Mouse (Mus musculus): ENCODE data around the gene Gm5460. TPM values are rescaled to one million over a fixed set of nuclear protein-coding genes. Genes with fewer than 3 reads are reported as not detected.

Gene Gm5460
- polyA plus RNA-seq, 1 experiment from 2014 or later = not detected

- Histone ChIP-seq H3K27me3 (replicated peaks; ENCODE audit: insufficient read depth, low read length) (no peaks in the 10 kb centered on the region), H3K36me3 (ENCODE audit: insufficient read depth, low read length) (no peaks in the 10 kb centered on the region), H3K27ac (ENCODE audit: low read length) (no peak within 1 kb of the TSS), H3K9me3 (ENCODE audit: low read length) (no peaks in the 10 kb centered on the region), H3K4me2 (replicated peaks; ENCODE audit: low read depth, low read length) (no peak within 1 kb of the TSS), H3K4me1 (ENCODE audit: insufficient read depth, low read depth, low read length) (no peaks in the 10 kb centered on the region), H3K9ac (replicated peaks; ENCODE audit: low read depth) (no peak within 1 kb of the TSS), H3K4me3 (ENCODE audit: low read depth, low read length) (no peak within 1 kb of the TSS)
- no peak for TF ChIP-seq EP300 (IDR thresholded peaks at IDR 0.05)
- DNase-seq (ENCODE audit: low spot score) = no peak
- WGBS = 89% methylated on average over 6 of the region's 6 CpGs
- ATAC-seq = no peak
Measured at GRCm38 (mm10) chr14:34052516-34052915, 36.0 kb downstream of the Gm5460 start, which contains the start of gene Antxrl. Gene Antxrl, plus strand, starts transcription at chr14:34052707.

DNA sequence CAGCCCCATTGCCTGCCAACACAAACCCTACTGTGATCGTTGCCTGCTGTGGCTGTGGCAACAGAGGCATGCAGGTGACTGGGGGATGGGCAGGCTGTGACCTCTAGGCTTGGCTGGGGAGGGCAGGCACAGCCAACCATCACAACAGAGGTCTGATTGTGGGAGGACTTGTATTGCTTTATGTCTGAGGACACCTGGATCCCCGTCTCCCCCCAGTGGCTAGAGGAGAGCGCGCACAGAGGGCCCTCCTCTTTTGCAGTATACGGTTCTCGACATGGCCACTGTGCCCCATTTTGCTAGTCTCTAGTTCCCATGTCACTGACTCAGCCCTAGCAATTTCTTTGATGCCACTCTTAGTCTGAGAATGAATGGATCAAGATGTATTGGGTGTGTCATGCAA lies 55.1 kb downstream of the Gm5460 start:
- no peaks in the 10 kb centered on the region for H3K36me3 ChIP-seq (ENCODE audit: insufficient read depth, low read length)
- H3K4me1 ChIP-seq (ENCODE audit: insufficient read depth, low read depth, low read length) = no peaks in the 10 kb centered on the region
- 64% methylated on average over 6 of the region's 6 CpGs for WGBS
- DNase-seq (ENCODE audit: low spot score) (no peak), ATAC-seq (no peak)
- no peak overlapping the region for H3K4me3 ChIP-seq (ENCODE audit: low read depth, low read length)
- no peaks in the 10 kb centered on the region for H3K27me3 ChIP-seq (replicated peaks; ENCODE audit: insufficient read depth, low read length)
- no peaks in the 10 kb centered on the region for H3K9me3 ChIP-seq (ENCODE audit: low read length)
- TF ChIP-seq EP300 (IDR thresholded peaks at IDR 0.05) (no peak), CTCF (IDR thresholded peaks at IDR 0.05) (no peak)
- H3K27ac ChIP-seq (ENCODE audit: low read length) = no peak overlapping the region
- H3K4me2 ChIP-seq (replicated peaks; ENCODE audit: low read depth, low read length) = no peak overlapping the region
- H3K9ac ChIP-seq (replicated peaks; ENCODE audit: low read depth) = no peak overlapping the region

GRCm38 (mm10) chr14:34075346-34075745 lies 58.8 kb downstream of the Gm5460 start:
- H3K9me3 ChIP-seq (ENCODE audit: low read length) = no peaks in the 10 kb centered on the region
- H3K4me1 ChIP-seq (ENCODE audit: insufficient read depth, low read depth, low read length) = no peaks in the 10 kb centered on the region
- H3K4me3 ChIP-seq (ENCODE audit: low read depth, low read length) = no peak overlapping the region
- no peaks in the 10 kb centered on the region for H3K27me3 ChIP-seq (replicated peaks; ENCODE audit: insufficient read depth, low read length)
- no peak overlapping the region for H3K9ac ChIP-seq (replicated peaks; ENCODE audit: low read depth)
- peak; percentile 16 for DNase-seq (ENCODE audit: low spot score)
- no peak overlapping the region for H3K4me2 ChIP-seq (replicated peaks; ENCODE audit: low read depth, low read length)
- no peak overlapping the region for H3K27ac ChIP-seq (ENCODE audit: low read length)
- no peaks in the 10 kb centered on the region for H3K36me3 ChIP-seq (ENCODE audit: insufficient read depth, low read length)
- 28% methylated on average over 4 of the region's 4 CpGs for WGBS
- no peak for TF ChIP-seq EP300 (IDR thresholded peaks at IDR 0.05)
- TF ChIP-seq CTCF (IDR thresholded peaks at IDR 0.05) = no peak
- no peak for ATAC-seq

GRCm38 (mm10) chr14:34077222-34077621 lies 60.7 kb downstream of the Gm5460 start:
- ATAC-seq = no peak
- no peak overlapping the region for H3K9ac ChIP-seq (replicated peaks; ENCODE audit: low read depth)
- no peak overlapping the region for H3K4me3 ChIP-seq (ENCODE audit: low read depth, low read length)
- no peak overlapping the region for H3K27ac ChIP-seq (ENCODE audit: low read length)
- no peak for TF ChIP-seq EP300 (IDR thresholded peaks at IDR 0.05)
- no peaks in the 10 kb centered on the region for H3K36me3 ChIP-seq (ENCODE audit: insufficient read depth, low read length)
- H3K9me3 ChIP-seq (ENCODE audit: low read length) = no peaks in the 10 kb centered on the region
- H3K27me3 ChIP-seq (replicated peaks; ENCODE audit: insufficient read depth, low read length) = no peaks in the 10 kb centered on the region
- H3K4me1 ChIP-seq (ENCODE audit: insufficient read depth, low read depth, low read length) = no peaks in the 10 kb centered on the region
- DNase-seq (ENCODE audit: low spot score) = no peak
- WGBS = 55% methylated on average over 5 of the region's 5 CpGs
- H3K4me2 ChIP-seq (replicated peaks; ENCODE audit: low read depth, low read length) = no peak overlapping the region

DNA sequence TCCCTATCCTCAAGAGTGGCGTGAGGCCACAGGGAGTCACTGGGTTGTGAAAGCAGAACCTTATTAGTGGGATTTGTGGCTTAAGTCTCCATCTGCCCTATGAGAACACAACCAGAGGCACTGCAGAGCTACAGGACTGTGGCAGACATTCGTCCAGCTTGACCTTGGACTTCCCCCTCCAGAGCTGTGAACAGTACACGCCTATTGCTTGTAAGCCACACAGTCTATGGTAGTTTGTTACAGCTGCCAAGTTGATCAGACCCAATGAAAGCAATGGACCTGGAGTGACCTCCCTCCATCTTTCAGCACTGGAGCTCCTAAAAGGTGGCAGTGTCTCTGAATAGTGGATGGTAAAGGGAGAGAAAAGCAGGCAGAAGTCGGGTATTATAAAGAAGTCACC lies 61.7 kb downstream of the Gm5460 start:
- Histone ChIP-seq H3K4me2 (replicated peaks; ENCODE audit: low read depth, low read length) (no peak overlapping the region), H3K4me3 (ENCODE audit: low read depth, low read length) (no peak overlapping the region), H3K27me3 (replicated peaks; ENCODE audit: insufficient read depth, low read length) (no peaks in the 10 kb centered on the region), H3K9ac (replicated peaks; ENCODE audit: low read depth) (no peak overlapping the region), H3K4me1 (ENCODE audit: insufficient read depth, low read depth, low read length) (no peaks in the 10 kb centered on the region), H3K9me3 (ENCODE audit: low read length) (no peaks in the 10 kb centered on the region), H3K27ac (ENCODE audit: low read length) (no peak overlapping the region), H3K36me3 (ENCODE audit: insufficient read depth, low read length) (no peaks in the 10 kb centered on the region)
- no peak for ATAC-seq
- no peak for DNase-seq (ENCODE audit: low spot score)
- TF ChIP-seq EP300 (IDR thresholded peaks at IDR 0.05) (no peak), CTCF (IDR thresholded peaks at IDR 0.05) (no peak)
- 57% methylated on average over 4 of the region's 4 CpGs for WGBS

DNA sequence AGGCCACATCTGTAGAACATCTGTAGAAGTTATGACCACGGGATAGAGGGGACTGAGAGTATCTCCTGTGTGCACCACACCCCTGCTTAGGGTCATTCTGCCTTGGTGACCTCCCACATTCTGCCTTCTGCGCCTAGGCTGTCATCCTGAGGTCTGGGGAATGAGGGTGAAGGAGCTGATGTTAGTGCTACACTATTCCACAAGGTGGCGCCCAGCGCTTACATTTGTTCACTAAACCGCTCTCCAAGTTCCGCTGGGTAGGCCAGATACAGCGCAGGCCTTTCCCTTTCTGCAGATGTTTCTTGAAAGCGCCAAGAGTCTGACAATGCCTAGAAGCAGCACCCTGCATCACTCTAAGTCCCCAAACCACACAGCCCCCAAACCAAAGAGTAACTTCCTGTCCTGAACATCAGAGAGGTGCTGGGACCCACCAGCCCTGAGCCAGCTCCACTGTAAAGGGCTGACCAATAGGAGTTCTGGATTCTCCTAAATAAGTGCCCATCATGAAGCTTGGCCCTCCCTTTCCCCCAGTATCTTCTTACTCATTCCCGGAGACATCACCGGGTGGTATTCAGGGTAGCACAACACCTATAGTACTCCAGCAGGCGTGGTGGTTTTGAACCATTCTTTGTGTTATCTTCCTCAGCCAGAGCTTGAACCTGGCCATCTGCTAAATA lies 63.9 kb downstream of the Gm5460 start:
- Histone ChIP-seq H3K9ac (replicated peaks; ENCODE audit: low read depth) (no peak overlapping the region), H3K27me3 (replicated peaks; ENCODE audit: insufficient read depth, low read length) (no peaks in the 10 kb centered on the region), H3K4me1 (ENCODE audit: insufficient read depth, low read depth, low read length) (no peaks in the 10 kb centered on the region), H3K4me3 (ENCODE audit: low read depth, low read length) (no peak overlapping the region), H3K4me2 (replicated peaks; ENCODE audit: low read depth, low read length) (no peak overlapping the region), H3K9me3 (ENCODE audit: low read length) (no peaks in the 10 kb centered on the region), H3K27ac (ENCODE audit: low read length) (no peak overlapping the region), H3K36me3 (ENCODE audit: insufficient read depth, low read length) (no peaks in the 10 kb centered on the region)
- ATAC-seq (peak; percentile 69), DNase-seq (ENCODE audit: low spot score) (peak; percentile 95)
- 10% methylated on average over 11 of the region's 11 CpGs for WGBS
- TF ChIP-seq CTCF (IDR thresholded peaks at IDR 0.05) (peak; percentile 93), EP300 (IDR thresholded peaks at IDR 0.05) (no peak)

DNA sequence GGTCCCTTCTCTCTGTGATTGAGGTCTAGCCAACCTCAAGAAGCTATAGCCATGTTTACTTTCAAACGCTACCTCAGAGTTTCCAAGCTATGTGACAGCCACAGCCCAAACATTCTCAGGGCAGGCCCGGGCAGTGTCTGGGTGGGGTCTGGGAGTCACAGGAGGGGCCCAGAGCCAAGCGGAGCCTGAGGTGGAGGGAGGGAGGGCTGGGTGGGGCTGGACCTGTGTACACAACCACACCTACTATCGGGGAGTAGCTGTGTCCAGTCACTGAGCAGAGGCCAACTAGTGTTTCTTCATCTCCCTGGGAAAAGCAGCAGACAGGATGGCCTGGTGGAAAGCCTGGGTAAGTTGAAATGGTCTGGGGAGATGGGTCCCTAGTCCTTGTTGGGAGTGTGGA lies 69.2 kb downstream of the Gm5460 start, which contains the start of gene Anxa8:
Gene Anxa8 (plus strand): TSS at position 251 of the 400 bp plus-strand sequence.
- no peak for TF ChIP-seq EP300 (IDR thresholded peaks at IDR 0.05)
- TF ChIP-seq CTCF (IDR thresholded peaks at IDR 0.05) = no peak
- no peak within 1 kb of the TSS for H3K27ac ChIP-seq (ENCODE audit: low read length)
- ATAC-seq (peak; percentile 69), DNase-seq (ENCODE audit: low spot score) (peak; percentile 43)
- no peak within 1 kb of the TSS for H3K4me3 ChIP-seq (ENCODE audit: low read depth, low read length)
- 31% methylated on average over 4 of the region's 4 CpGs for WGBS
- no peak within 1 kb of the TSS for H3K9ac ChIP-seq (replicated peaks; ENCODE audit: low read depth)
- no peak within 1 kb of the TSS for H3K4me2 ChIP-seq (replicated peaks; ENCODE audit: low read depth, low read length)
- H3K9me3 ChIP-seq (ENCODE audit: low read length) = no peaks in the 10 kb centered on the region
- no peaks in the 10 kb centered on the region for H3K27me3 ChIP-seq (replicated peaks; ENCODE audit: insufficient read depth, low read length)
- no peaks in the 10 kb centered on the region for H3K36me3 ChIP-seq (ENCODE audit: insufficient read depth, low read length)
- no peaks in the 10 kb centered on the region for H3K4me1 ChIP-seq (ENCODE audit: insufficient read depth, low read depth, low read length)

Measured in lung, postnatal 0 days (tissue).